Mouse (Mus musculus) mouse embryonic stem cell (cell line): ENCODE results near the gene Surf4.

Experiments
- in situ Hi-C, 2 experiments: fragments of 300-500 bp; cut with MboI; formaldehyde crosslinking; loops; 1 replicate in 1 of 2; 3 replicates in 1 of 2; pipeline ENCODE4 v1.14.3; 2019 to 2020; ENCODE audit warnings: low sequenced_read_pairs in 2 of 2, low pct_unique_long_range_greater_than_20kb in 1 of 2, mixed read lengths in 1 of 2; ENCODE audit not compliant: unreplicated experiment in 1 of 2

Surf4 gene

GRCm38 (mm10) chr2:26935286-26935685 lies 1.6 kb upstream of the Surf4 start:
- in situ Hi-C loops = no loop called here

- in situ Hi-C loops = no loop called here
Observed at GRCm38 (mm10) chr2:26932473-26933303, 1.0 kb downstream of the Surf4 start.

GRCm38 (mm10) chr2:26930390-26930789 lies 3.3 kb downstream of the Surf4 start:
- in situ Hi-C loops = no loop called here

- in situ Hi-C loops = no loop called here
Observed at GRCm38 (mm10) chr2:26927745-26928476, 5.8 kb downstream of the Surf4 start.

- in situ Hi-C loops = no loop called here
Observed at GRCm38 (mm10) chr2:26921784-26922183, 11.9 kb downstream of the Surf4 start.

- in situ Hi-C loops = no loop called here
Observed at GRCm38 (mm10) chr2:26920190-26920855, 13.4 kb downstream of the Surf4 start.

GRCm38 (mm10) chr2:26919684-26920083 lies 14.0 kb downstream of the Surf4 start:
- in situ Hi-C loops = no loop called here

GRCm38 (mm10) chr2:26916738-26917137 lies 17.0 kb downstream of the Surf4 start:
- in situ Hi-C loops = no loop called here

- in situ Hi-C loops = no loop called here
Observed at GRCm38 (mm10) chr2:26915927-26916728, 17.6 kb downstream of the Surf4 start, which contains the start of the genes Surf2 and Surf1. TSS of gene Surf2 (plus strand) at chr2:26916367. TSS of gene Surf1 (minus strand) at chr2:26916530.

- in situ Hi-C loops = no loop called here
Observed at GRCm38 (mm10) chr2:26914148-26914941, 19.4 kb downstream of the Surf4 start.

GRCm38 (mm10) chr2:26913416-26914147 lies 20.1 kb downstream of the Surf4 start:
- in situ Hi-C loops = no loop called here

- in situ Hi-C loops = no loop called here
Observed at GRCm38 (mm10) chr2:26912253-26912770, 21.4 kb downstream of the Surf4 start.

GRCm38 (mm10) chr2:26910994-26911765 lies 22.5 kb downstream of the Surf4 start:
- in situ Hi-C loops = no loop called here

- in situ Hi-C loops = no loop called here
Observed at GRCm38 (mm10) chr2:26910124-26910993, 23.4 kb downstream of the Surf4 start, which contains the start of the genes Med22 and Rpl7a. TSS of gene Med22 (minus strand) at chr2:26910677. TSS of gene Rpl7a (plus strand) at chr2:26910764.

- in situ Hi-C loops = loop anchor here in 1 of 2 experiments (5.0 kb wide), 1 partner anchor 267 kb away; no protein-coding TSS in a partner anchor
Observed at GRCm38 (mm10) chr2:26909387-26909784, 24.3 kb downstream of the Surf4 start.
